Mouse (Mus musculus) limb, embryonic 10.5 days (tissue): Measurements from ENCODE around the gene Gm4450. TPM values are rescaled to one million over a fixed set of nuclear protein-coding genes. Genes with fewer than 3 reads are reported as not detected.
"Not testable (repeated sequence)": the region's sequence is repeated elsewhere in the genome, so short reads cannot be mapped to it uniquely, and the experiment has no call there.

Experiments
- DNase-seq: peaks from one replicate; pipeline ENCODE4 v3.0.0-alpha.2; 2017; ENCODE audit warnings: low spot score
- H3K27ac ChIP-seq: fragments of 300-500 bp; sonication (generic); 2 replicates; pipeline ENCODE4 v1.5.1; 2016; ENCODE audit warnings: mild to moderate bottlenecking
- H3K27me3 ChIP-seq: fragments of 300-500 bp; sonication (generic); 2 replicates; pipeline ENCODE4 v1.6.1; 2016; ENCODE audit warnings: low read depth, mild to moderate bottlenecking; ENCODE audit not compliant: poor library complexity, severe bottlenecking
- H3K36me3 ChIP-seq: fragments of 300-500 bp; sonication (generic); 2 replicates; pipeline ENCODE4 v1.6.1; 2016; ENCODE audit warnings: mild to moderate bottlenecking, moderate library complexity
- H3K4me1 ChIP-seq: fragments of 300-500 bp; sonication (generic); 2 replicates; pipeline ENCODE4 v1.6.1; 2016
- H3K4me3 ChIP-seq: fragments of 300-500 bp; sonication (generic); 2 replicates; pipeline ENCODE4 v1.5.1; 2016; ENCODE audit warnings: mild to moderate bottlenecking, moderate library complexity
- H3K9me3 ChIP-seq: fragments of 300-500 bp; sonication (generic); replicated peaks from 2 replicates; pipeline ENCODE4 v1.6.1; 2016; ENCODE audit warnings: mild to moderate bottlenecking
- WGBS: fragments of 180-500 bp; shearing (Covaris S2); methylation state at CpG from one replicate; pipeline ENCODE4 v1.1.7; 2016; 5-methylcytosine and 5-hydroxymethylcytosine counted together
- polyA plus RNA-seq: library from polyadenylated mRNA; unstranded; fragments of >200 nt; fragmentation: Nextera tagmentation; extraction: Ambion mirVana; gene quantifications from 2 replicates; pipeline ENCODE4 v1.2.1, GENCODE M21; 2016

Gene Gm4450
- polyA plus RNA-seq, 1 experiment from 2014 or later = not detected

- H3K4me3 ChIP-seq = no peak overlapping the region
- H3K27ac ChIP-seq = no peak overlapping the region
- no peak for DNase-seq
- no peaks in the 10 kb centered on the region for H3K9me3 ChIP-seq
- H3K4me1 ChIP-seq = no peaks in the 10 kb centered on the region; the same call in 1 of the 2 replicates
- 80% methylated on average over 2 of the region's 2 CpGs for WGBS
- no peaks in the 10 kb centered on the region for H3K36me3 ChIP-seq
- H3K27me3 ChIP-seq = no peaks in the 10 kb centered on the region
These were observed 43.2 kb downstream of the Gm4450 start for GRCm38 (mm10) chr3:98413733-98414132.

GRCm38 (mm10) chr3:98410619-98411580, 46.0 kb downstream of the Gm4450 start:
- not testable (repeated sequence) for H3K27ac ChIP-seq, H3K9me3 ChIP-seq, H3K4me3 ChIP-seq, H3K4me1 ChIP-seq, H3K36me3 ChIP-seq, DNase-seq, H3K27me3 ChIP-seq
- WGBS = 92% methylated on average over 17 of the region's 27 CpGs

DNA sequence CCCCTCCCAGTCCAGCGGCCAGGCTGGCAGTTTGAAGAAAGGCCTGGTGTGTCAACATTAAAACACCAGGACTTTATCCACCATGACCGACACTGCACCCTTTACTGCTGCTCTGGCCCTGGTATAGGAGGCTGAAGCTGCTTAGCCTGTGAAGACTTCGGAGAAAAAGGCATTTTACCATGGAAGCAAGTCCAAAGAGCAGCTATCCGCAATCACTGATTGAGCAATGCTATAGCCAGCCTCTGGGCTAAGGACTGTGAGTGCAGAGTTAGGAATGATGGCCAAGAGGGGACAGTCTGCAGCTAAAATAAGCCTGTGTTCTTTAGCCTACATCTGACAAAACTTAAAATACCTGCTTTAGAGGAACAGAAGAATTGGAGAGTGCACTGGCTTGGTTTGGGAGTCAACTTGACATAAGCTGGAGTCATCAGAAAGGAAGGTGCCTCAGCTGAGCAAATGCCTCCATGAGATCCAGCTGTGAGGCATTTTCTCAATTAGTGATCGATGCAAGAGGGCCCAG, 49.6 kb downstream of the Gm4450 start:
- H3K27ac ChIP-seq, H3K9me3 ChIP-seq, H3K36me3 ChIP-seq, H3K4me3 ChIP-seq, H3K4me1 ChIP-seq, H3K27me3 ChIP-seq, DNase-seq: not testable (repeated sequence)
- WGBS = 76% methylated on average over 5 of the region's 5 CpGs

GRCm38 (mm10) chr3:98406569-98407144, 50.3 kb downstream of the Gm4450 start:
- not testable (repeated sequence) for H3K9me3 ChIP-seq, H3K4me3 ChIP-seq, H3K36me3 ChIP-seq, H3K27me3 ChIP-seq, H3K4me1 ChIP-seq, DNase-seq, H3K27ac ChIP-seq
- 79% methylated on average over 12 of the region's 12 CpGs for WGBS

GRCm38 (mm10) chr3:98405877-98406276, 51.0 kb downstream of the Gm4450 start:
- DNase-seq, H3K27ac ChIP-seq, H3K4me3 ChIP-seq, H3K4me1 ChIP-seq, H3K36me3 ChIP-seq, H3K9me3 ChIP-seq, H3K27me3 ChIP-seq: not testable (repeated sequence)
- 88% methylated on average over 6 of the region's 6 CpGs for WGBS

DNA sequence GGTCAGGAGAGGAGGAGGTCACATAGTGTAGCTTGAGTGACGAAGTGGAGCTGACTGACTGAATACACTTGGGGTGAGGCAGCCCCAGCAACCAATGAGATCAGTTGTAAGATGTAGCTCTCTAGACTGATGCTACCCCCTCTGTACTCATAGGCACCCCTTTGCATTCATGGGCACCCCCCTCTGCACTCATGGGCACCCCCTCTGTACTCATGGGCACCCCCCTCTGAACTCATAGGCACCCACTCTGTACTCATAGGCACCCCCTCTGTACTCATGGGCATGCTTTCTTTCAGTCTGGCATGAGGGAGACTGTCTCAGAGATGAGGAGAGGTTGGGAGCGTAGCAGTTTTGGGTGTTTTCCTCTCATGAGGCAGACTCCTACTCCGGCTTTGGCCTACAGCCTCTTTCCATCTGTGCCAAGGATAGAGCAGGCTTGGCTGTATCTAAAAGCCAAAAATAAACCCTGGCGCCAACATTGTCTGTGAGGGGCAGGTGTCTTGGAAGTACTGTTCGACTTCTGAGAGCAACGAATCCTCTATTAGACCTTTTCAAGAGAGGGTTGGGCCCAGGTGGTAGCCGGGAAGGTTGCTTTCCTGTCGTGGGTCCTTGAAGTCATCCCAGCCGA, 52.5 kb downstream of the Gm4450 start:
- not testable (repeated sequence) for H3K27ac ChIP-seq, H3K9me3 ChIP-seq, H3K36me3 ChIP-seq, DNase-seq, H3K4me1 ChIP-seq, H3K4me3 ChIP-seq, H3K27me3 ChIP-seq
- 96% methylated on average over 9 of the region's 9 CpGs for WGBS

Other genes with a start within 250 kb of the Gm4450 start
- gene Reg4, start 235.0 kb downstream of the Gm4450 start, polyA plus RNA-seq = not detected in 2 replicates
- gene Hmgcs2, start 176.7 kb downstream of the Gm4450 start, polyA plus RNA-seq = 0.28 and 0.35 TPM in 2 replicates
- 357 and 401 TPM in 2 replicates for gene Phgdh, start 117.1 kb downstream of the Gm4450 start, polyA plus RNA-seq
- gene Zfp697, start 74.7 kb downstream of the Gm4450 start, polyA plus RNA-seq = 7.8 and 9.4 TPM in 2 replicates
- not detected in 2 replicates for gene Hsd3b4, start 53.4 kb upstream of the Gm4450 start, polyA plus RNA-seq
- not detected in 2 replicates for gene Gm10681, start 131.7 kb upstream of the Gm4450 start, polyA plus RNA-seq
- gene Hsd3b5, start 173.1 kb upstream of the Gm4450 start, polyA plus RNA-seq = not detected in 2 replicates